Mouse (Mus musculus) Patski (cell line): Measurements from ENCODE around the gene Fam83d. TPM values are rescaled to one million over a fixed set of nuclear protein-coding genes. Genes with fewer than 3 reads are reported as not detected.
"Not testable (repeated sequence)": the region's sequence is repeated elsewhere in the genome, so short reads cannot be mapped to it uniquely, and the experiment has no call there.

Experiments used
- ATAC-seq: fragments of 100-300 bp; one replicate; pipeline ENCODE4 v1.8.0; 2021
- CTCF ChIA-PET: fragments of 350-600 bp; sonication (Branson Sonifier 250); formaldehyde crosslinking; loops from one replicate; lab custom pipeline; 2022; ENCODE audit warnings: inconsistent platforms; lab: Charles Lee
- POLR2A ChIA-PET: fragments of 350-600 bp; sonication (Branson Sonifier 250); formaldehyde crosslinking; loops from one replicate; lab custom pipeline; 2022; ENCODE audit warnings: antibody characterized with exemption, inconsistent platforms; lab: Charles Lee
- DNase-seq: peaks from one replicate; pipeline ENCODE4 v3.0.0-alpha.2; 2011; ENCODE audit warnings: low read depth, low spot score
- H3K27me3 ChIP-seq: fragments of 371-371 bp; one replicate; pipeline ENCODE4 v1.5.1; 2021
- CTCF ChIP-seq: fragments of 100-300 bp; IDR thresholded peaks from one replicate; pipeline ENCODE4 v1.5.1; 2021
- in situ Hi-C: fragments of 300-500 bp; cut with MboI; formaldehyde crosslinking; loops from 3 replicates; pipeline ENCODE4 v1.11.1; 2018; ENCODE audit warnings: low pct_unique_long_range_greater_than_20kb, mixed read lengths
- polyA plus RNA-seq: library from polyadenylated mRNA; unstranded; gene quantifications from one replicate; pipeline ENCODE4 v1.2.3, GENCODE M21; 2021

Gene Fam83d
- polyA plus RNA-seq, 1 experiment from 2014 or later = 12.9 TPM

DNA sequence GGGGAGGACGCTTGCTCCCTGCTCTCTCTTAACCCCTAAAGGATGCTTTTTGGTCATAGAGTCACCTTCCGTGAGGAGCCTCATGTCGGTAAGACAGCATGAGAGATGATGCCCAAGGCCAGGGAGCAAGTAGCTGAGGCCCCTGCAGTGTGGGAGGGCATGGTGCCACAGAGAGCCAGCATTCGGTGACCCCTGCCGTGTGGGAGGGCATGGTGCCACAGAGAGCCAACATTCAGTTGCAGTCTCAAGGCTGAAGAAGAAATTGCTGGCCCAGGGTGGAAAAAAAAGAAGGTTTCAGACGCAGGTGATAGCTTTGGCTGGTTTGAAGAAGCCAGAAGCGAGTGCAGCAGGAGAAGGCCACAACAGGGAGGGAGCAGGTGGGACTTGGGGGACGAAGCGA is 35.4 kb upstream of the Fam83d start:
- in situ Hi-C loops = no loop called here
- TF ChIP-seq CTCF = no peak
- POLR2A ChIA-PET = no interaction called here
- CTCF ChIA-PET = no interaction called here
- DNase-seq (no peak), ATAC-seq (no peak)
- H3K27me3 ChIP-seq = no peaks in the 10 kb centered on the region

DNA sequence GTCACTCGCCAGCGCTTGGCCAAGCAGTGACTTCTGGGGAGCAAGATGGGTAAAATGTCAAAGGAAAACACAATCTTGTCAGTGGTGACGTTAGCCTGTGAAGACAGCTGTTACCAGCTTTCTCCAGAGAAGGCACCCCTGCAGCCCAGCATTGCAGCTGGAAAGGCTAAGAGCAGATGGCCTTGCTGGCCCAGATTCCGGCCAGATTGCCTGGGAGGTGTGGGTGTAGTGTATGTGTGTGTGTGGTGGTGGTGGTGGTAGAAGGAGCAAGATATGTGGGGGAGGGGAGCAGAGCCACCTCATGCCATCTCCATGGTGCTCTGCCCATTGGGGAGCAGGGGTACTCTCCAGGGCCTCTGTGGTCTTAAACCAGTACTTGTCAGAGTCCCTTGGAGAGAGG is 34.8 kb upstream of the Fam83d start:
- ChIA-PET CTCF (no interaction called here), POLR2A (no interaction called here)
- in situ Hi-C loops = no loop called here
- ATAC-seq (no peak), DNase-seq (no peak)
- no peak for TF ChIP-seq CTCF
- H3K27me3 ChIP-seq = no peaks in the 10 kb centered on the region

DNA sequence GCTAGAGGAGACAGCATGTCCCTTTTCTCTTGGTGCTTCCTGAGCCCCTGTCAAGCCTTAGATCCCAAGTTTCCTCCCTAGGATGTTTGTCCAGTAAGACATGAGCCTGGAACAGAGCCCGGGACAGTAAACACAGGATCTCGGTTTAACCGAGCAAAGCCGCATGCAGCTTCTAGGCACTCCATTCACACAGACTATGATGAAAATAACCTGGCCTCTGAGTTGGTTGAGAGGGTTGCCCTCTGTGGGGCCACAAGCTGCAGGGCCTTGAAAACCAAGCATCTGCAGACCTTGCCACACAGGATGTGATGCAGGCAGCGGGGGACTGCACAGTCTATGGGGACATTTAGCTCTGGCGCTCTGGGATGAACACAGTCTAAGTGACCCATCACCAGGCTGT is 34.0 kb upstream of the Fam83d start:
- peaks cover 2% of the 10 kb centered on the region for H3K27me3 ChIP-seq
- POLR2A ChIA-PET = no interaction called here
- CTCF ChIA-PET = no interaction called here
- DNase-seq (no peak), ATAC-seq (no peak)
- no peak for TF ChIP-seq CTCF
- in situ Hi-C loops = no loop called here

DNA sequence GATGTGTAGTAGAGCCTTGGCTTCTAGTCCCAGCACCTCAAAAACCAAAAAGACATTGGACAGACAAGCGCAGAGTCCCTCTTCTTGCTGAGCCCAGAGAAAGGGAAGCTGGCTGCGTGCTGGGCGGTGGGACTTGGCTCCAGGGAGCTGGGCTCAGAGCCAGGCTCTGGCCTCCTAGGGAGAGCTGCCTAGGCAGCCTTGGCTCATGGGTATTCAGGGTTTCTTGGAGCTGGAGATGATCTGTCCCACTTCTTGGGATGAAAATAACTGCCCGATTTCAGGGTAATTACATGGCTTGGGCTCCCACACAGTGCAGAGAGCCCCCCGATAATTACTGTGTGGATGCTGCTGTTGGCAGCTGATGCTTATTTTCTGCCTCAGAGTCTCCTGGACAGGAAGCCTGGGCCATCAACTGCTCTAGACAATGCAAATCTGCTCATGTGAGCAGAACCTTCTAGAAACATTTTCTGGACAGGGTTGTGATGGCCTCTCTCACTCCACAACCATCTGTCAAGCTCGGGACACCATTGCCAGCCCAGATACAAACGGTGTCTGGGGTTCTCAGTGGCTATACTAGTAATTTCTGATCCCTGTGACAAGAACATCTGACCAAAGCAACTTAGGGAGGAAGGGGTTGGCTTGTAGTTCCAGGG is 33.3 kb upstream of the Fam83d start:
- in situ Hi-C loops = no loop called here
- TF ChIP-seq CTCF = no peak
- DNase-seq = no peak
- ChIA-PET CTCF (interaction anchor here (1.7 kb wide), 1 partner anchor 10 kb away, joined by 4 read pairs; no protein-coding TSS in a partner anchor), POLR2A (no interaction called here)
- ATAC-seq = no peak
- peaks cover 9% of the 10 kb centered on the region for H3K27me3 ChIP-seq

DNA sequence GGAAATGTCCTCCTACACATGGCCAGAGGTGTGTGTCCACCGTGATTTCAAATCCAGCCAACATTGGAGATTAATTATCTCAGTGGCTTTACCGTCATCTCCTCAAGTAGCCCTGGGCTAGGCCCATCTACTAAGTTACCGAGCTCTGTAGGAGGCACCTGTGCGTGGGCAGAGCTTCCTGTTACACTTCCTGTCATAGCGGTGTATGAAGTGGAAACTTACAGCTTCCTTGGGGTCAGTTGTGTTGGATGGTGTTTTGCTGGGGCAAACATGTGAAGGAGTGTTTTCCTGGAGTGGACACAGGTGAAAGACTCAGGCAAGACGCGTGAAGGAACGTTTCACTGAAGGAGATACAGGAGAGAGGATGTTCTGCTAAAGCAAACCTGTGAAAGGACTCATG is 32.6 kb upstream of the Fam83d start:
- ATAC-seq = no peak
- in situ Hi-C loops = no loop called here

DNA sequence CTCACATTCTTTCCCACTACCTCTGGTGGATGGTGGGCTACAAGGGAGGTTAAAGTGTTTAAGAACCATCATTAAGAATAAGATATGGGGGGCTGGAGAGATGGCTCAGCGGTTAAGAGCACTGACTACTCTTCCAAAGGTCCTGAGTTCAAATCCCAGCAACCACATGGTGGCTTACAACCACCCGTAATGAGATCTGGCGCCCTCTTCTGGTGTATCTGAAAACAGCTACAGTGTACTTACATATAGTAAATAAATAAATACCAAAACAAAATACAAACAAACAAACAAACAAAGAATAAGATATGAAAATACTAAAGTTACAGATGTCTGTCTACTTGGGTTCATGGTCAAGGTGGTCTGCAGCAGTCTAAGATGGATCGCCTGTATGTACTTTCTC is 31.6 kb upstream of the Fam83d start:
- ATAC-seq, in situ Hi-C loops, H3K27me3 ChIP-seq, POLR2A ChIA-PET, DNase-seq: not testable (repeated sequence)
- CTCF ChIA-PET = interaction anchor here (1.7 kb wide), 1 partner anchor 8 kb away, joined by 4 read pairs; no protein-coding TSS in a partner anchor

More for the DNA sequence above, 32.6 kb upstream of the Fam83d start:
- H3K27me3 ChIP-seq = peaks cover 9% of the 10 kb centered on the region
- ChIA-PET CTCF (interaction anchor here (1.7 kb wide), 1 partner anchor 9 kb away, joined by 4 read pairs; no protein-coding TSS in a partner anchor), POLR2A (no interaction called here)
- DNase-seq = no peak
- no peak for TF ChIP-seq CTCF

DNA sequence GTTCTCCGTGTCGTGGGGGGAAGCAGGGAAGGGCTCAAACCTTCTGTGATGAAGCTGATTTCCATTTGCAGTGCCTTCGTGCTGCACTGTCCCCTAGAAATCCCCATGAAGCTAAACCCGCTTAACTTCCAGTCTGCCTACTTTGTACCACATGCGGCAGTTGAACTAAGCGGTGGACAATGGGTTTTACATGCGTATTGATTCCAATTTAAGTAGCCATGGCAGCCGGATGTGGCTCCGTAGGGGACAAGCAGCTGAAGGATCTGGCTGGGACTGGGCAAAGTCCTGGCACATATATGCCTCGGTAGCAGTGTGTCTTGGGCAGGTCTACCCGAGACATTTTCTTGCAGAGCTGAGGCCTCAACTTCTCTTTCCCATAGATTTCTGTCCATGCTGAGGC is 29.3 kb upstream of the Fam83d start:
- TF ChIP-seq CTCF = no peak
- in situ Hi-C loops = no loop called here
- ATAC-seq (no peak), DNase-seq (no peak)
- CTCF ChIA-PET = no interaction called here
- peaks cover 9% of the 10 kb centered on the region for H3K27me3 ChIP-seq
- POLR2A ChIA-PET = no interaction called here

DNA sequence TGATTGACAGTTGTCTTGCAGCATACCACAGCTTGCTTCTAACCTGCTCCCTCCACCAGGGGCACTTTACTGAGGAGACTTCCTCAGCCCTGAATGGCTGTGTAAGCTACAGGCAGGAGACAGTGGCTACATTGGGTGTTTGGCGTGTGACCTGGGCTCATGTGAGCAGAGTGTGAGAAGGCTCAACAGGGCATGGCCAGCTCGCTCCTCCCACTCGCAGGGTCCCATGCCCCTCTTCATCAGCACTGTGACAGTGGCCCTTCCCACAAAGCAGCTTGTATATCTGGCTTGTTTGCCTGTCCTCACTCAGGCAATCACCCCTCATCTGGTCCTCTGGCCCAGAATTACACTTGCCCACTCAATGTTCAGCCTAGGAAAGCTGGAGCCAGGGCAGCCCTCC is 28.8 kb upstream of the Fam83d start:
- ChIA-PET POLR2A (no interaction called here), CTCF (no interaction called here)
- TF ChIP-seq CTCF = no peak
- ATAC-seq (no peak), DNase-seq (no peak)
- H3K27me3 ChIP-seq = peaks cover 9% of the 10 kb centered on the region
- in situ Hi-C loops = no loop called here

DNA sequence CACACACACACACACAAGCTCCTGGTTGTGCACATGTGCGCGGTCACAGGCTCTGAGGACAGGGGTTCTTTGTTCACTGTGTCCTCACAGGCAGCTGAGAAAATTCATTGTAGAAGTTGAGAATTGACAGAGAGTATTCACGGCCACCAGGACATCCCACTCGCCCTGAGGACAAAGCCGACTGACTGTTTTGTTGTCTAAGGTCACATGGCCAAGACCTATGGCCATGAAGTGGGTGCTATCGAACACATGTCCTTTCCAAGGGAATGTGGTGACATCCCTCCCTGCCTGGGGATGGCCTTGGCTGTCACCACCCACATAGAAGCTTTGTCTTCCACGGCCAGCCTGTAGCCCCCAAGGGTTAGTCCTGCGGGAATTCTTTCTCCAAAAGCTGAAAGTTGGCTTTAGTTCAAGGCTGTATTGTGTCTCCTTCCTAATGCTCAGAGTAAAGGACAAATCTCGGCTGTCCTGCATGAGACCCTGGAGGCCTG is 26.8 kb upstream of the Fam83d start:
- ChIA-PET CTCF (no interaction called here), POLR2A (interaction anchor here (0.7 kb wide), 2 partner anchors 37 to 798 kb away, joined by 3 read pairs; no protein-coding TSS in a partner anchor)
- in situ Hi-C loops = no loop called here
- H3K27me3 ChIP-seq = peaks cover 9% of the 10 kb centered on the region
- DNase-seq (no peak), ATAC-seq (no peak)
- no peak for TF ChIP-seq CTCF

DNA sequence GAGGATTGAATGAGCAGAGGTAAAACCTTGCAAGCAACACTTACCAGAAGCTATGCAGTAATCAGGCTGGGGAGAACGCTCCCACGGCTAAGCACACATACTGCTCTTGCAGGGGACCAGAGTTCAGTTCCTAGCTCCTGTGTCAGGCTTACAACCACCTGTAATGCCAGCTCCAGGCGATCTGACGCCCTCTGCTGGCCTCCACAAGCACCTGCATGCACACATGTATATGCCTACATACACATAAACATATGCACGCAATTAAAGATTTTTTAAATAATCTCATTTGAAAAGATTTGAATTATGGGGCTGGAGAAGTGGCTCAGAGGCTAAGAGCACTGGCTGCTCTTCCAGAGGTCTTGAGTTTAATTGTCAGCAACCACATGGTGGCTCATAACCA is 25.5 kb upstream of the Fam83d start:
- ChIA-PET POLR2A (no interaction called here), CTCF (no interaction called here)
- peaks cover 9% of the 10 kb centered on the region for H3K27me3 ChIP-seq
- no peak for TF ChIP-seq CTCF
- DNase-seq (no peak), ATAC-seq (no peak)
- in situ Hi-C loops = no loop called here

DNA sequence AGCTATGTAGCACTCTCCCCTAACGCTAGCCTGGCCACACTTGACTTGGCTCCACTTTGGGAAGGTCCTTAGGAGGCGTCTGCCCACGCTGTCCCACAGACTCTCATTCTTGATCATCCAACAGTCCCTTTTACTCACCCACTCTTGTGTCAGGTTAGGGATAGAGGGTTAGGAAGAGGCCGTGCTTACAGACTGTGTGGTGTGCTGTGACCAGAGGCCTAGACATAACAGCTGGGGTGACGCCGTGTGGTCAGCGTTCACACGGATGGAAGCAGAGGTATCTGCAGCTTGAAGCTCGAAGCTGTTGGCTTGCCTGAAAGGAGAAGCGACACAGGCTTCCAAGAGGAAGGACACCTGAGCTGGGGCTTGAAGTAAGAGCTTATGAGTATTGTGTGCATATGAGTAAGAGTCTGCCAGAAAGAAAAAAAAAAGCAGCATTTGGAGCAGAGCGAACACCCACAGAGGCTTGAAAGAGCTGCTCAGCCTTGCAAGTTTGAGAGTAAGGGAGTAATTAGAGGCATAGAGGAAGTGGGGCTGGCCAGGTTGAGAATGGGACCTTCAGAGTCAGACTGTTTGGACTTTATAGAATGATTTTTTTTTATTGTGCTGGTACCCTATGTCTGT is 24.3 kb upstream of the Fam83d start:
- POLR2A ChIA-PET = no interaction called here
- DNase-seq (no peak), ATAC-seq (no peak)
- TF ChIP-seq CTCF = no peak
- CTCF ChIA-PET = no interaction called here
- peaks cover 20% of the 10 kb centered on the region for H3K27me3 ChIP-seq
- in situ Hi-C loops = no loop called here
